Mouse (Mus musculus) embryonic facial prominence, embryonic 13.5 days (tissue): Measurements from ENCODE around the gene Fam124a. TPM values are rescaled to one million over a fixed set of nuclear protein-coding genes. Genes with fewer than 3 reads are reported as not detected.
"Not testable (repeated sequence)": the region's sequence is repeated elsewhere in the genome, so short reads cannot be mapped to it uniquely, and the experiment has no call there.

ENCODE experiments used
- ATAC-seq: fragments of 200-750 bp; cut with Nextera tagmentation; 2 replicates; pipeline ENCODE4 v1.8.0; 2017; ENCODE audit warnings: low read depth; ENCODE audit not compliant: insufficient number of reproducible peaks, insufficient read depth, low FRiP score, low TSS enrichment
- H3K27ac ChIP-seq: fragments of 300-500 bp; sonication (generic); 2 replicates; pipeline ENCODE4 v1.5.1; 2015; ENCODE audit warnings: moderate library complexity, mild to moderate bottlenecking, inconsistent platforms
- H3K27me3 ChIP-seq: fragments of 300-500 bp; sonication (generic); 2 replicates; pipeline ENCODE4 v1.6.1; 2015; ENCODE audit warnings: mild to moderate bottlenecking, inconsistent platforms
- H3K36me3 ChIP-seq: fragments of 300-500 bp; sonication (generic); 2 replicates; pipeline ENCODE4 v1.6.1; 2015; ENCODE audit warnings: mild to moderate bottlenecking, inconsistent platforms
- H3K4me1 ChIP-seq: fragments of 300-500 bp; sonication (generic); 2 replicates; pipeline ENCODE4 v1.6.1; 2015; ENCODE audit warnings: inconsistent platforms
- H3K4me2 ChIP-seq: fragments of 300-500 bp; sonication (generic); 2 replicates; pipeline ENCODE4 v1.6.1; 2015; ENCODE audit warnings: moderate library complexity, mild to moderate bottlenecking, inconsistent platforms
- H3K4me3 ChIP-seq: fragments of 300-500 bp; sonication (generic); 2 replicates; pipeline ENCODE4 v1.5.1; 2015; ENCODE audit warnings: mild to moderate bottlenecking, inconsistent platforms
- H3K9ac ChIP-seq: fragments of 300-500 bp; sonication (generic); 2 replicates; pipeline ENCODE4 v1.6.1; 2015; ENCODE audit warnings: mild to moderate bottlenecking, inconsistent platforms
- H3K9me3 ChIP-seq: fragments of 300-500 bp; sonication (generic); 2 replicates; pipeline ENCODE4 v1.6.1; 2016; ENCODE audit warnings: inconsistent platforms
- WGBS: fragments of 180-500 bp; shearing (Covaris S2); methylation state at CpG from one replicate; pipeline ENCODE4 v1.1.7; 2015; ENCODE audit warnings: mixed read lengths; 5-methylcytosine and 5-hydroxymethylcytosine counted together
- polyA plus RNA-seq: library from polyadenylated mRNA; unstranded; fragments of >200 nt; fragmentation: Nextera tagmentation; extraction: Ambion mirVana; gene quantifications from 2 replicates; pipeline ENCODE4 v1.2.1, GENCODE M21; 2015

Fam124a gene
- polyA plus RNA-seq, 1 experiment from 2014 or later: 3.3 TPM

DNA sequence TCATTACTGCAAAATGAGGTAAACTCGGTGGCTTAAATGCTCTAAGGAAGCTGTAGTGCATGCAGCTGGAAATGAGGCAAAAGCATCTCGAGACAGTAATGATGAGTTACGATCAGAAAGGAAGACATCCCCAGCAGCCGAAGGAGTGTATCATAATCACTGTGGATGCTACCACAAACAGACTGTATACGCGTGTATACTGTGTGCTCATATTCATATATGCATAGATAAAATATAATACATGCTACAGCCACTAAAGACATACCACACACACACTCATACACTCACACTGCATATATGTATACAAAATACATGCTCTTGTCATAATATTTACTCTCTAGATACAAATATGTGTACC, 82.8 kb downstream of the Fam124a start:
- no peak for ATAC-seq
- Histone ChIP-seq H3K9me3 (no peaks in the 10 kb centered on the region), H3K4me2 (no peak overlapping the region), H3K4me3 (no peak overlapping the region), H3K9ac (no peak overlapping the region), H3K27me3 (no peaks in the 10 kb centered on the region), H3K4me1 (no peaks in the 10 kb centered on the region), H3K27ac (no peak overlapping the region), H3K36me3 (no peaks in the 10 kb centered on the region)
- WGBS: 62% methylated on average over 6 of the region's 6 CpGs

DNA sequence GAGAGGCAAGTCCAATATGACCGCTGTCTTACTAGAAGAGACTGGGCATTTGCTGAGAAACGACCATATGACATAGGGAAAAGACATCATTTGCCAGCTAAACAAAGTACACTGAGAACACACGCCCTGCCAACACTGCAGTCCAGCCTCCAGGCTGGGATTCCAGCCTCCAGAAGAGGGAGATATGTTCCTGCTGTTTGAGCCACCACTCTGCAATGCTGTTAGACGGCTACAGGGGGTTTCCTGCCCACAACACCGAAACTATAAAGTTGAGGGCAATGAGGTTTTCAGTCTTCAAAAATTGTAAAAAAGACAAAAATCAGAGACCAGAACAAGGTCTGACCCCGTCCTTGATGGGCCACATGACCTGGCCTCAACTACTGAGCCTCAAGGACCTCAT, 83.6 kb downstream of the Fam124a start:
- Histone ChIP-seq H3K9ac (no peak overlapping the region), H3K4me2 (no peak overlapping the region), H3K27ac (no peak overlapping the region), H3K27me3 (no peaks in the 10 kb centered on the region), H3K4me3 (no peak overlapping the region), H3K36me3 (no peaks in the 10 kb centered on the region), H3K9me3 (no peaks in the 10 kb centered on the region), H3K4me1 (no peaks in the 10 kb centered on the region)
- ATAC-seq: no peak
- WGBS: 66% methylated on average over 6 of the region's 6 CpGs

- 85% methylated on average over 5 of the region's 5 CpGs for WGBS
- Histone ChIP-seq H3K4me3 (no peak overlapping the region), H3K27me3 (no peaks in the 10 kb centered on the region), H3K4me2 (no peak overlapping the region), H3K36me3 (no peaks in the 10 kb centered on the region), H3K9ac (no peak overlapping the region), H3K27ac (no peak overlapping the region), H3K4me1 (no peaks in the 10 kb centered on the region), H3K9me3 (no peaks in the 10 kb centered on the region)
- no peak for ATAC-seq
Measured at GRCm38 (mm10) chr14:62639551-62639950, 84.0 kb downstream of the Fam124a start.

DNA sequence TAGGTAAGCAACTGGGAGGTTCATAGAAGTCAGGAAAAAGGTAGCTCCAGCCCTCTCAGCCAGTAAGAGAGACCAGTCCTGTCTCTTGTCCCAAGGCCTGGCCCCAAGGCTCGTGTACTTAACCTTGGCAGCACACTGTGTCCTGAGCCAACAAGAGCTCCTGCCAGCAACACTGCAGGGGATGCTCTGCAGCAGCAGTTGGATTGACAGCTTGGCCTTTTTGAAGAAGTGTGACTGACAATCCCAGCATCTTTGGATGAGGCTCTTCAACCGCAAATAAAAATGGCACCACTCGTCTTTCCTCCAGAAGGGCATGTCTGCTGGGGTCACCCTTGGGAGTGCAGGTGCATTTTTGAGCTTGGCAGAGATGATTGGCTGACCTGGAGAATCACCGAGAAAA, 84.9 kb downstream of the Fam124a start:
- no peak overlapping the region for H3K27ac ChIP-seq
- ATAC-seq: no peak
- H3K4me3 ChIP-seq: no peak overlapping the region
- WGBS: 69% methylated on average over 4 of the region's 4 CpGs
- H3K27me3 ChIP-seq: no peaks in the 10 kb centered on the region
- no peaks in the 10 kb centered on the region for H3K9me3 ChIP-seq
- H3K36me3 ChIP-seq: no peaks in the 10 kb centered on the region
- H3K9ac ChIP-seq: no peak overlapping the region
- H3K4me2 ChIP-seq: no peak overlapping the region
- H3K4me1 ChIP-seq: no peaks in the 10 kb centered on the region

DNA sequence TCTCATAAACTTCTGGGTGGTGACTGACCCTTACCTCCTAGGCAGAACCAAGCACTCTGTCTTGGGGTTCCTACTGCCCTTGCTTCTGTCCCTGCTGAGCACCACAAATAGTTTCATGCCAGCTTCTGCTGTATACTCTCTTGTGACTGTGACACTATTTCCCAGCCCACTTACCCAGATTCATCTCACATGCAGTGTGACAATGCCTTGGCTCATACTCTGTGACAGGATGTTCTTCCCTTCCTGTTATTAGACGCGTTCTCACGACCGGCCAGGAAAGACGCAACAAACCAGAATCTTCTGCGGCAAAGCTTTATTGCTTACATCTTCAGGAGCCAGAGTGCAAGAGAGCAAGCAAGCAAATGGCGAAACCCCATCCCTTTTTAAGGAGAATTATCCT, 86.8 kb downstream of the Fam124a start:
- not testable (repeated sequence) for H3K9ac ChIP-seq, H3K27me3 ChIP-seq, ATAC-seq, H3K4me1 ChIP-seq, H3K4me2 ChIP-seq, H3K36me3 ChIP-seq, H3K9me3 ChIP-seq, H3K27ac ChIP-seq, H3K4me3 ChIP-seq
- 92% methylated on average over 6 of the region's 7 CpGs for WGBS

GRCm38 (mm10) chr14:62648405-62648804, 92.9 kb downstream of the Fam124a start:
- Histone ChIP-seq H3K36me3 (no peaks in the 10 kb centered on the region), H3K4me2 (no peak overlapping the region), H3K4me1 (no peaks in the 10 kb centered on the region), H3K27ac (no peak overlapping the region), H3K27me3 (no peaks in the 10 kb centered on the region), H3K4me3 (no peak overlapping the region), H3K9ac (no peak overlapping the region), H3K9me3 (no peaks in the 10 kb centered on the region)
- WGBS: 87% methylated on average over 6 of the region's 6 CpGs
- no peak for ATAC-seq

- Histone ChIP-seq H3K27ac (no peak overlapping the region), H3K4me2 (no peak overlapping the region), H3K27me3 (no peaks in the 10 kb centered on the region), H3K36me3 (no peaks in the 10 kb centered on the region), H3K4me1 (no peaks in the 10 kb centered on the region), H3K9me3 (no peaks in the 10 kb centered on the region), H3K9ac (no peak overlapping the region), H3K4me3 (no peak overlapping the region)
- no peak; the same call in 1 of the 2 replicates for ATAC-seq
- WGBS: 62% methylated on average over 3 of the region's 3 CpGs
Measured at GRCm38 (mm10) chr14:62650376-62650775, 94.8 kb downstream of the Fam124a start.

- 86% methylated on average over 3 of the region's 3 CpGs for WGBS
- Histone ChIP-seq H3K4me3 (no peak overlapping the region), H3K27ac (no peak overlapping the region), H3K4me1 (no peaks in the 10 kb centered on the region), H3K9ac (no peak overlapping the region), H3K27me3 (no peaks in the 10 kb centered on the region), H3K4me2 (no peak overlapping the region), H3K36me3 (no peaks in the 10 kb centered on the region), H3K9me3 (no peaks in the 10 kb centered on the region)
- ATAC-seq: no peak
Measured at GRCm38 (mm10) chr14:62651771-62652170, 96.2 kb downstream of the Fam124a start.

DNA sequence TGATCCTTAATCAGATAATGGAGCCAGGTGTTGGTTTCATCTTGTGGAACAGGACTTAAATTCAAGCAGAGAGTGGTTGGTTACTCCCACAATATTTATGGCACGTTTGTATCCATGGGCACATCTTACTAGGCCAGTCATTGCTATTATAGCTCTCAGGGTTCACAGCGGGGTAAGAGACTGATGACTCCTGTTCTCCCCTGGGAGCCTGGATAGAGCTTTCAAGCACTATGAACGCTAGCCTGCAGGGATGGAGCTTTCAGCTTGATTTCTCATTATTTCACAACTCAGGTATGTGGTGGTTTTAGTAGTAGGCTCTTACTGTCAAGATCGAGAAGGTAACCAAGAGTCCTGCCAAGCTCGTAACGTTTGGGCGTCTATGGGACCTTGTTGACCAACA, 100.5 kb downstream of the Fam124a start:
- Histone ChIP-seq H3K27me3 (no peaks in the 10 kb centered on the region), H3K4me1 (no peaks in the 10 kb centered on the region), H3K27ac (no peak overlapping the region), H3K4me2 (no peak overlapping the region), H3K9ac (no peak overlapping the region), H3K9me3 (no peaks in the 10 kb centered on the region), H3K36me3 (no peaks in the 10 kb centered on the region), H3K4me3 (no peak overlapping the region)
- 82% methylated on average over 7 of the region's 7 CpGs for WGBS
- ATAC-seq: no peak

DNA sequence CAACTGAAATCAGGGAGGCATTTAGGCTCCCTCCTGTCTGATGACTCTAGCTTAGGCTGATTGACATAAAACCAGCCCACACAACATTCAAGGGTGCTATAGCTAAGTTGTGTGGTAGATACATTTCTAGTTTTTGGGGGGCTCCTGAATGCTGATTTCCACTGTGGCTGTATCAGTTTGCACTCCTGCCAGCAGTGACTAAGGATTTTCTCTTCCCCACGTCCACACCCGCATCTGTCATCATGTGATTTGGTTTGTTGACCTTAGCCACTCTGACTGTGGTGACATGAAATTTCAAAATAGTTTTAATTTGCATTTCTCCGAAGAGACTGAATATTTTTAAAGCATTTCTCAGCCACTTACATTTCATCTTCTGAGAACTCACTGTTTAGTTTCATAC, 101.9 kb downstream of the Fam124a start:
- Histone ChIP-seq H3K36me3 (no peaks in the 10 kb centered on the region), H3K4me1 (no peaks in the 10 kb centered on the region)

More for the DNA sequence above, 101.9 kb downstream of the Fam124a start:
- Histone ChIP-seq H3K4me3 (no peak overlapping the region), H3K9me3 (no peaks in the 10 kb centered on the region), H3K9ac (no peak overlapping the region), H3K4me2 (no peak overlapping the region), H3K27ac (no peak overlapping the region), H3K27me3 (no peaks in the 10 kb centered on the region)
- no peak for ATAC-seq
- WGBS: 81% methylated on average over 3 of the region's 3 CpGs

Other genes with a start within 250 kb of the Fam124a start
- gene Gucy1b2, start 99.4 kb upstream of the Fam124a start, polyA plus RNA-seq: 0.14 and 0.51 TPM in 2 replicates
- gene Gm4131, start 11.2 kb downstream of the Fam124a start, polyA plus RNA-seq: 0.21 TPM in 1 of 2 replicates, not detected in the other
- gene Serpine3, start 107.9 kb downstream of the Fam124a start, polyA plus RNA-seq: not detected in 2 replicates
- gene Ints6, start 205.4 kb downstream of the Fam124a start, polyA plus RNA-seq: 22.8 and 24.3 TPM in 2 replicates